Mouse (Mus musculus): ENCODE results near the gene Atp8b2. TPM values are rescaled to one million over a fixed set of nuclear protein-coding genes. Genes with fewer than 3 reads are reported as not detected.

Atp8b2 gene
- total RNA-seq (2021): 10 to 100 TPM; 82.7 to 86.9 TPM

- DNase-seq: peak; percentile 64 to 67
Observed at GRCm38 (mm10) chr3:89963221-89963763, at the start of gene Atp8b2. TSS of gene Atp8b2 (minus strand) at chr3:89963508.

- DNase-seq: no peak
Observed at GRCm38 (mm10) chr3:90010291-90010690, 47.0 kb upstream of the Atp8b2 start.

GRCm38 (mm10) chr3:90004091-90004796 lies 40.9 kb upstream of the Atp8b2 start:
- DNase-seq: no peak

GRCm38 (mm10) chr3:89999830-90000229 lies 36.5 kb upstream of the Atp8b2 start:
- no peak for DNase-seq

GRCm38 (mm10) chr3:89999090-89999489 lies 35.8 kb upstream of the Atp8b2 start:
- no peak for DNase-seq

- peak; percentile 93 to 94 for DNase-seq
Observed at GRCm38 (mm10) chr3:89998612-89999054, 35.3 kb upstream of the Atp8b2 start, which contains the start of gene Hax1. TSS of gene Hax1 (minus strand) at chr3:89998780.

GRCm38 (mm10) chr3:89997791-89998495 lies 34.6 kb upstream of the Atp8b2 start:
- peak in 1 of 2 experiments; percentile 11 for DNase-seq

GRCm38 (mm10) chr3:89994807-89995515 lies 31.7 kb upstream of the Atp8b2 start:
- DNase-seq: no peak

- no peak for DNase-seq
Observed at GRCm38 (mm10) chr3:89987822-89988221, 24.5 kb upstream of the Atp8b2 start.

GRCm38 (mm10) chr3:89987211-89987610 lies 23.9 kb upstream of the Atp8b2 start:
- DNase-seq: no peak

- no peak for DNase-seq
Observed at GRCm38 (mm10) chr3:89982426-89982825, 19.1 kb upstream of the Atp8b2 start.

GRCm38 (mm10) chr3:89976859-89977258 lies 13.6 kb upstream of the Atp8b2 start:
- DNase-seq: no peak

GRCm38 (mm10) chr3:89968509-89968908 lies 5.2 kb upstream of the Atp8b2 start:
- DNase-seq: no peak

- no peak for DNase-seq
Observed at GRCm38 (mm10) chr3:89966946-89967345, 3.6 kb upstream of the Atp8b2 start.

GRCm38 (mm10) chr3:89965972-89966371 lies 2.7 kb upstream of the Atp8b2 start:
- DNase-seq: no peak

- DNase-seq: no peak
Observed at GRCm38 (mm10) chr3:89965557-89965956, 2.2 kb upstream of the Atp8b2 start.

- DNase-seq: peak in 1 of 2 experiments; percentile 47
Observed at GRCm38 (mm10) chr3:89963926-89964739, 825 bp upstream of the Atp8b2 start.

- peak in 1 of 2 experiments; percentile 34 for DNase-seq
Observed at GRCm38 (mm10) chr3:89962751-89963220, 522 bp downstream of the Atp8b2 start.

GRCm38 (mm10) chr3:89962059-89962750 lies 1.1 kb downstream of the Atp8b2 start:
- no peak for DNase-seq

GRCm38 (mm10) chr3:89961436-89961835 lies 1.9 kb downstream of the Atp8b2 start:
- DNase-seq: no peak

GRCm38 (mm10) chr3:89960469-89960868 lies 2.8 kb downstream of the Atp8b2 start:
- peak; percentile 94 to 96 for DNase-seq

Measured in layer of hippocampus, postnatal 36 days (tissue).